Mouse (Mus musculus) forebrain, postnatal 0 days (tissue): ENCODE measurements at regions not wholly inside any gene's neighbourhood (a gene's known extent, or its start where the extent isn't known, plus 50 kb on each side); places are given as distances from the start of the nearest gene placed in this dataset.

Source experiments
- ATAC-seq: fragments of 200-750 bp; cut with Nextera tagmentation; 2 replicates; pipeline ENCODE4 v1.8.0; 2017; ENCODE audit warnings: mild to moderate bottlenecking, moderate library complexity
- DNase-seq: peaks from one replicate; pipeline ENCODE4 v3.0.0-alpha.2; 2015
- H3K27ac ChIP-seq: fragments of 300-500 bp; sonication (generic); 2 replicates; pipeline ENCODE4 v1.5.1; 2014; ENCODE audit warnings: low read depth, mild to moderate bottlenecking, antibody characterized with exemption, low read length, moderate library complexity, mixed read lengths
- H3K27me3 ChIP-seq: fragments of 300-500 bp; sonication (generic); 2 replicates; pipeline ENCODE4 v1.6.1; 2014; ENCODE audit warnings: mild to moderate bottlenecking, low read length, mixed read lengths; ENCODE audit not compliant: insufficient read depth
- H3K36me3 ChIP-seq: fragments of 300-500 bp; sonication (generic); 2 replicates; pipeline ENCODE4 v1.6.1; 2014; ENCODE audit warnings: mild to moderate bottlenecking, moderate library complexity; ENCODE audit not compliant: insufficient read depth
- H3K4me1 ChIP-seq: fragments of 300-500 bp; sonication (generic); 2 replicates; pipeline ENCODE4 v1.6.1; 2014; ENCODE audit warnings: antibody characterized with exemption; ENCODE audit not compliant: insufficient read depth
- H3K4me2 ChIP-seq: fragments of 300-500 bp; sonication (generic); 2 replicates; pipeline ENCODE4 v1.6.1; 2014; ENCODE audit warnings: low read depth, mild to moderate bottlenecking, moderate library complexity
- H3K4me3 ChIP-seq: fragments of 300-500 bp; sonication (generic); 2 replicates; pipeline ENCODE4 v1.5.1; 2014; ENCODE audit warnings: low read depth, low read length, mixed read lengths
- H3K9ac ChIP-seq: fragments of 300-500 bp; sonication (generic); 2 replicates; pipeline ENCODE4 v1.6.1; 2014; ENCODE audit warnings: mild to moderate bottlenecking
- H3K9me3 ChIP-seq: fragments of 300-500 bp; sonication (generic); 2 replicates; pipeline ENCODE4 v1.6.1; 2016; ENCODE audit warnings: low read length
- CTCF ChIP-seq: sonication (generic); IDR thresholded peaks from 2 replicates; pipeline ENCODE4 v1.5.1; 2016; ENCODE audit warnings: antibody characterized with exemption, control low read depth, low read depth
- WGBS: fragments of 180-500 bp; shearing (Covaris S2); extraction: QIAGEN DNeasy Blood & Tissue Kit; methylation state at CpG from one replicate; pipeline ENCODE4 v1.1.7; 2014; 5-methylcytosine and 5-hydroxymethylcytosine counted together

- DNase-seq = peak; percentile 9
- H3K9me3 ChIP-seq = no peaks in the 10 kb centered on the region
Observed at GRCm38 (mm10) chr6:20833401-20833800, 381.9 kb upstream of the Kcnd2 start.

GRCm38 (mm10) chr6:20840149-20840548, 375.2 kb upstream of the Kcnd2 start:
- no peaks in the 10 kb centered on the region for H3K36me3 ChIP-seq

More at GRCm38 (mm10) chr6:20833401-20833800, 381.9 kb upstream of the Kcnd2 start:
- Histone ChIP-seq H3K4me2 (no peak overlapping the region), H3K36me3 (no peaks in the 10 kb centered on the region), H3K27me3 (no peaks in the 10 kb centered on the region), H3K4me3 (no peak overlapping the region), H3K4me1 (no peaks in the 10 kb centered on the region), H3K9ac (no peak overlapping the region), H3K27ac (no peak overlapping the region)
- TF ChIP-seq CTCF = no peak
- 20% methylated on average over 4 of the region's 4 CpGs for WGBS
- ATAC-seq = no peak

More at GRCm38 (mm10) chr6:20840149-20840548, 375.2 kb upstream of the Kcnd2 start:
- whole genome bisulfite sequencing = 29% methylated on average over 3 of the region's 3 CpGs
- DNase-seq = peak; percentile 26
- peak; percentile 58 for TF ChIP-seq CTCF
- Histone ChIP-seq H3K4me3 (no peak overlapping the region), H3K9me3 (no peaks in the 10 kb centered on the region), H3K4me1 (no peaks in the 10 kb centered on the region), H3K4me2 (no peak overlapping the region), H3K27me3 (no peaks in the 10 kb centered on the region), H3K27ac (no peak overlapping the region), H3K9ac (no peak overlapping the region)
- no peak for ATAC-seq
